24 mouse cellular contexts compared by ENCODE assay signal in the genomic region with DNA sequence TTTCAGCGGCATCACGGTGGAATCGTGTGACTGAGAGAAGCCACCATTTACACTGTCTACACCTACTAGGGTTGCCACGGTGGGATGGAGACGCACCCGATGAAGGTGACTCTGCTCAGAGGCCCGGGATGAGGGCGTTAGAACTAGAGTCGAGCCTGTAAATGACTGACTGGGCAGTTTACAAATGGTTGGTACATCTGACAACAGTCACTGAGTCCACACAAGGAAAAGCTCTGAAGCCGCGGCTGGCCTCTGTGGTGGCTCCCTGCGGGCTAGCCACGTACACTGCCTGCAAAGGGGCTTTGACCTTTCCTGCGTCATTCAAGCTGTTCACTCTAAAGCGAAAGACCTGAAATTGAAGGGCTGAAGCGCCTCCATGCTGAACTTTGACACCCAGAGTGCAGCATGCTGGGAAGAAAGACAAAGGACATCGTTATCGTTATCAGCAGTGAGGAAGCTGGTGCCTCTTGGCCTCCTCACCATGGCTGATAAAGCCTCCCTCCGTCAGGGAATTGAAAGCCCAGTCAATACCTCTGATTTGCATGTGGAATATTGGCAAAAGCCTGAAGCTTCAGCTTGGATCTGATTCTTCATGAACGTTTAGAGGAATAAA.
DNase-seq lines count a peak whose midpoint lies in the region; ATAC-seq lines count a peak whose summit lies in the region.
"Had no signal": no experiment of that assay in that cellular context is flagged by ENCODE, and none has a peak within 500 bp of the region (broad histone marks: within the 10 kb centered on the region; RNA-seq: fewer than 3 reads in every experiment).

No protein-coding gene starts in this region.

- no peaks in the 10 kb centered on the region for H3K27me3 ChIP-seq in heart, embryonic 11.5 days (ENCODE audit: control insufficient read depth, insufficient read depth, low read length)
- H3K27me3 ChIP-seq in midbrain, embryonic 11.5 days (ENCODE audit: control insufficient read depth, insufficient read depth, low read length), result no peaks in the 10 kb centered on the region
- no peaks in the 10 kb centered on the region for H3K27me3 ChIP-seq in midbrain, embryonic 14.5 days (ENCODE audit: control insufficient read depth, insufficient read depth, low read length)
- H3K27me3 ChIP-seq in stomach, embryonic 14.5 days (ENCODE audit: control insufficient read depth, insufficient read depth, low read length), result no peaks in the 10 kb centered on the region
- H3K27me3 ChIP-seq: CH12.LX; embryonic facial prominence, embryonic 12.5 days; forebrain, embryonic 15.5 days; heart, embryonic 15.5 days; lung, embryonic 15.5 days; neural tube, embryonic 15.5 days; Patski had no signal

- no peak overlapping the region for H3K9ac ChIP-seq in heart, embryonic 11.5 days (ENCODE audit: low read depth, low read length)
- H3K9ac ChIP-seq in midbrain, embryonic 11.5 days (ENCODE audit: low read length), result no peak overlapping the region
- no peak overlapping the region for H3K9ac ChIP-seq in midbrain, embryonic 14.5 days (replicated peaks; ENCODE audit: low read length)
- no peak overlapping the region for H3K9ac ChIP-seq in stomach, embryonic 14.5 days (replicated peaks; ENCODE audit: low read depth, low read length)
- H3K9ac ChIP-seq: embryonic facial prominence, embryonic 12.5 days; forebrain, embryonic 15.5 days; heart, embryonic 15.5 days; liver, embryonic 14.5 days; lung, embryonic 15.5 days; neural tube, embryonic 15.5 days had no signal

- H3K9me3 ChIP-seq in heart, embryonic 11.5 days (replicated peaks; ENCODE audit: control insufficient read depth, low read length), result no peaks in the 10 kb centered on the region
- H3K9me3 ChIP-seq in midbrain, embryonic 11.5 days (ENCODE audit: control insufficient read depth, low read length), result no peaks in the 10 kb centered on the region
- H3K9me3 ChIP-seq in midbrain, embryonic 14.5 days (ENCODE audit: control insufficient read depth, low read length), result no peaks in the 10 kb centered on the region
- H3K9me3 ChIP-seq in stomach, embryonic 14.5 days (ENCODE audit: control insufficient read depth, low read depth, low read length), result no peaks in the 10 kb centered on the region
- H3K9me3 ChIP-seq: embryonic facial prominence, embryonic 12.5 days; forebrain, embryonic 15.5 days; G1E; heart, embryonic 15.5 days; lung, embryonic 15.5 days; neural tube, embryonic 15.5 days had no signal

- H3K4me3 ChIP-seq in heart, embryonic 11.5 days (ENCODE audit: low read depth, low read length), result no peak overlapping the region
- H3K4me3 ChIP-seq in midbrain, embryonic 11.5 days (ENCODE audit: low read depth, low read length), result no peak overlapping the region
- H3K4me3 ChIP-seq in midbrain, embryonic 14.5 days (replicated peaks; ENCODE audit: low read depth, low read length), result no peak overlapping the region
- H3K4me3 ChIP-seq in stomach, embryonic 14.5 days (ENCODE audit: low read depth, low read length), result no peak overlapping the region
- H3K4me3 ChIP-seq: embryonic facial prominence, embryonic 12.5 days; forebrain, embryonic 15.5 days; heart, embryonic 15.5 days; lung, embryonic 15.5 days; neural tube, embryonic 15.5 days had no signal

- H3K36me3 ChIP-seq in heart, embryonic 11.5 days (ENCODE audit: control insufficient read depth, insufficient read depth, low read length), result no peaks in the 10 kb centered on the region
- H3K36me3 ChIP-seq in midbrain, embryonic 11.5 days (ENCODE audit: control insufficient read depth, insufficient read depth, low read length), result no peaks in the 10 kb centered on the region
- H3K36me3 ChIP-seq in midbrain, embryonic 14.5 days (ENCODE audit: control insufficient read depth, insufficient read depth, low read length), result no peaks in the 10 kb centered on the region
- H3K36me3 ChIP-seq in stomach, embryonic 14.5 days (ENCODE audit: control insufficient read depth, insufficient read depth, low read length), result no peaks in the 10 kb centered on the region
- H3K36me3 ChIP-seq: embryonic facial prominence, embryonic 12.5 days; forebrain, embryonic 15.5 days; G1E; heart, embryonic 15.5 days; lung, embryonic 15.5 days; neural tube, embryonic 15.5 days had no signal

- no peak for DNase-seq in heart, postnatal 10 days
- peak; percentile 82 for DNase-seq in midbrain, embryonic 11.5 days (ENCODE audit: low spot score, missing footprints)
- DNase-seq in midbrain, embryonic 14.5 days, result no peak
- no peak for DNase-seq in left cerebral cortex, adult 9 months (ENCODE audit: low spot score in 2 of 2)
- no peak for DNase-seq in frontal cortex, adult 2 months (ENCODE audit: extremely low spot score in 1 of 2, low spot score in 1 of 2)
- DNase-seq: adrenal gland, postnatal 36 days; B cell, adult 2 months; cerebellum, postnatal 10 days; gastrocnemius, postnatal 14 days; heart, adult 11 months; kidney, adult 8-10 months; kidney, postnatal 10 days; lung, postnatal 4 days had no signal

- H3K4me1 ChIP-seq in heart, embryonic 11.5 days (ENCODE audit: control insufficient read depth, insufficient read depth, low read length), result peaks cover 11% of the 10 kb centered on the region
- H3K4me1 ChIP-seq in midbrain, embryonic 11.5 days (ENCODE audit: control insufficient read depth, insufficient read depth, low read length), result peaks cover 7% of the 10 kb centered on the region
- H3K4me1 ChIP-seq in midbrain, embryonic 14.5 days (ENCODE audit: control insufficient read depth, insufficient read depth, low read length), result peaks cover 6% of the 10 kb centered on the region
- H3K4me1 ChIP-seq in stomach, embryonic 14.5 days (ENCODE audit: control insufficient read depth, insufficient read depth, low read length), result peaks cover 4% of the 10 kb centered on the region; the same call in 1 of the 2 replicates

- intact Hi-C loops in heart, postnatal 10 days (cut with DNase I), result no loop called here

- 53% methylated on average over 20 of the region's 20 CpGs for WGBS in heart, embryonic 11.5 days (ENCODE audit: insufficient replicate concordance)
- 74% methylated on average over 20 of the region's 20 CpGs for WGBS in midbrain, embryonic 11.5 days
- 77% methylated on average over 20 of the region's 20 CpGs for WGBS in midbrain, embryonic 14.5 days
- 69% methylated on average over 20 of the region's 20 CpGs for WGBS in stomach, embryonic 14.5 days

- peak overlapping the region; percentile 22; the same call in 1 of the 2 replicates for H3K4me2 ChIP-seq in heart, embryonic 11.5 days
- no peak overlapping the region for H3K4me2 ChIP-seq in midbrain, embryonic 11.5 days
- H3K4me2 ChIP-seq in midbrain, embryonic 14.5 days (ENCODE audit: low read length), result no peak overlapping the region
- no peak overlapping the region for H3K4me2 ChIP-seq in stomach, embryonic 14.5 days (replicated peaks; ENCODE audit: low read depth, low read length)
- H3K4me2 ChIP-seq: embryonic facial prominence, embryonic 12.5 days; forebrain, embryonic 15.5 days; heart, embryonic 15.5 days; lung, embryonic 15.5 days; neural tube, embryonic 15.5 days had no signal

- no peak for ATAC-seq in heart, embryonic 11.5 days (replicated peaks; ENCODE audit: insufficient number of reproducible peaks, low FRiP score, low TSS enrichment)
- ATAC-seq in midbrain, embryonic 11.5 days (ENCODE audit: low FRiP score), result 0 out of 2 replicates have a peak, but pooled peaks have one; percentile 30
- no peak for ATAC-seq in midbrain, embryonic 14.5 days (ENCODE audit: low FRiP score, low TSS enrichment)
- 0 out of 2 replicates have a peak, but pooled peaks have one; percentile 16 for ATAC-seq in stomach, embryonic 14.5 days (ENCODE audit: insufficient number of reproducible peaks, insufficient read depth, low FRiP score, low read depth)
- ATAC-seq: forebrain, embryonic 15.5 days; Patski had no signal

- no peak overlapping the region for H3K27ac ChIP-seq in heart, embryonic 11.5 days (ENCODE audit: low read depth, low read length)
- H3K27ac ChIP-seq in midbrain, embryonic 11.5 days (ENCODE audit: low read depth, low read length), result no peak overlapping the region
- no peak overlapping the region for H3K27ac ChIP-seq in midbrain, embryonic 14.5 days (replicated peaks; ENCODE audit: low read depth, low read length)
- H3K27ac ChIP-seq in stomach, embryonic 14.5 days (ENCODE audit: low read length), result no peak overlapping the region
- H3K27ac ChIP-seq: embryonic facial prominence, embryonic 12.5 days; forebrain, embryonic 15.5 days; heart, embryonic 15.5 days; liver, embryonic 14.5 days; lung, embryonic 15.5 days; neural tube, embryonic 15.5 days had no signal

Comparison
In these comparisons a context has a peak if more than half of its experiments do, and no peak if none do; other contexts are left out.
1. ATAC-seq: peak in midbrain, embryonic 11.5 days (single experiment) and stomach, embryonic 14.5 days (single experiment); none in heart, embryonic 11.5 days (single experiment) and midbrain, embryonic 14.5 days (single experiment).